Mouse (Mus musculus) common myeloid progenitor, adult 5-6 weeks (primary cell): ENCODE data around the gene Rab25. TPM values are rescaled to one million over a fixed set of nuclear protein-coding genes. Genes with fewer than 3 reads are reported as not detected.
"Not testable (repeated sequence)": the region's sequence is repeated elsewhere in the genome, so short reads cannot be mapped to it uniquely, and the experiment has no call there.

Experiments
- ATAC-seq: replicated peaks from 2 replicates; pipeline ENCODE4 v1.8.0; 2016; ENCODE audit warnings: low read depth, mild to moderate bottlenecking, moderate TSS enrichment, inconsistent platforms; ENCODE audit not compliant: poor library complexity, severe bottlenecking
- total RNA-seq: library from RNA; stranded (forward); fragments of 200-1000, 187-1606 nt; gene quantifications from 2 replicates; pipeline ENCODE4 v1.2.3, GENCODE M21; 2017

Gene Rab25
- total RNA-seq, result not detected in 2 replicates

DNA sequence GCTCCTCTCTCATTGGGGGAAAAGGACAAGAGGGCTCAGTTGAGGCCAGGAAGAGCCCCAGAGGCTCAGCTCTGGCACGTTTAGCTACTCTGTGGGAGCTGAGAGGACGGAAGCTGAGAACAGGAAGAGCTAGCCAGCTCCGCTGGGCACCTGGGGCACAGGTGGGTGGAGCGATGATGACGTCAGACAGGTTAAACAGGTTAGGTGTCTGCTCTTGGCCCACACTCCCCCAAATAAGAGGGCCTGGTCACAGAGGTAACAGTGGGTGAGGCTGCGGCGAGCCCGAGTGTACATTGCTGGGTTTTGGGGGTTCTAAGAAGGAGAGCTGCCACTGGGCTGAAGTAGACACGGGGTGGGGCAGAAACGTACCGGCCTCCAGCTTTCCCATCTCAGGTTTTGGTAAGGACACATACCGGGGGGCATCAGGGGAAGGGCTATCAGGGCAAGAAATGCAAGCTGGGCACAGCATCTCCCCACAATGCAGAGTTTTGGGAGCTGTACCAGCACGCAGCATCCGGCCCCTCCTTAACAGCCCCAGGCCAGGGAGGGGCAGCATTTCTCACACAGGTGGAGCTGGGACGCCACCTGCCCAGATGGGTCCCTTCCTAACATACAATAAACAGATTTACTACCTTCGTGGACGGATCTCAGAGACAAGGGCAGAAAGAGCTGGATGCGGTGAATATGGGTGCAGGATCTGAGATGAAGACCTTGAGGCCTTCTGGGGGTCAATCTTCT, at the start of gene Rab25:
Rab25 (minus strand) TSS at position 121 of the 738 bp plus-strand sequence.
- ATAC-seq, result no peak

DNA sequence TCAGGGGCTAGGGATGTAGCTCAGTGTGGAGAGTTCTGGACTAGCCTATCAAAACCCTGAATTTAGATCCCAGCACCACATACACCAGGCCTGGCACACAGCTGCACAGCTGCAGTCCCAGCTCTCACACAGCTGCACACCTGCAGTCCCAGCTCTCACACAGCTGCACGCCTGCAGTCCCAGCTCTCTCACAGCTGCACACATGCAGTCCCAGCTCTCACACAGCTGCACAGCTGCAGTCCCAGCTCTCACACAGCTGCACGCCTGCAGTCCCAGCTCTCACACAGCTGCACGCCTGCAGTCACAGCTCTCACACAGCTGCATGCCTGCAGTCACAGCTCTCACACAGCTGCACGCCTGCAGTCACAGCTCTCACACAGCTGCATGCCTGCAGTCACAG, 48.4 kb upstream of the Rab25 start:
- ATAC-seq, result not testable (repeated sequence)

DNA sequence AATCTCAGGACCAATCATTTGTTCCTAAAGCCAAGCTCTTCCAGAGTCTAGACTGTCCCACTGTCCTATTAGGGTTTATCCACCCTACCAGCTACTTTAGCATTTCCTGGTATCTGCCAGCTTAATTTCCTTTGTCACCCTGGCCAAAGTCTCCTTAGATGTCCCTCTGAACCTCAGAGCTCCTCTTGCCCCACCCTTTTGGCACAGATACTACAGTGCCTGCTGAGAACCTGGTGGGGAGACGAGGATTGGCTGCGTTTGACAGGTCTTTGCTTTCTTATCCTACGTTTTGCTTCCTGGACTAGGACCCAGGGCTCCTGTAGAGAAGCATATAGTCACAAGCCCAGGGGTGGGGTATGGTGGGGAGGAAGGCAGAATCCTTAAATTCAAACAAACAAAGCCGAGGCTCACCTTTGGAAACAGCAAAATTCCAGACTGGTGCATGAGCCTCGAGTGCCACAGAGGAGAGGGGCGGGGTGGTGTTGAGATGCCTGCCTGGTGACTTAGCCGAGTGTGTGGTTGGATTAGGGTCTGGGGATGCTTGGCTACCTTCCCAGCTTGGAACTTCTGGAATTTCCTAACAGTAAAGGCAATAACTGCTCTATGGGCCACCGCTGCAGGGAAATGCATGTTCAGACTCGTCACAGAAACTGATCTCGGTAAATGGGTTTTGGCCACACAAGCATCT, 45.9 kb upstream of the Rab25 start:
- ATAC-seq, result 0 out of 2 replicates have a peak, but pooled peaks have one; percentile 6

DNA sequence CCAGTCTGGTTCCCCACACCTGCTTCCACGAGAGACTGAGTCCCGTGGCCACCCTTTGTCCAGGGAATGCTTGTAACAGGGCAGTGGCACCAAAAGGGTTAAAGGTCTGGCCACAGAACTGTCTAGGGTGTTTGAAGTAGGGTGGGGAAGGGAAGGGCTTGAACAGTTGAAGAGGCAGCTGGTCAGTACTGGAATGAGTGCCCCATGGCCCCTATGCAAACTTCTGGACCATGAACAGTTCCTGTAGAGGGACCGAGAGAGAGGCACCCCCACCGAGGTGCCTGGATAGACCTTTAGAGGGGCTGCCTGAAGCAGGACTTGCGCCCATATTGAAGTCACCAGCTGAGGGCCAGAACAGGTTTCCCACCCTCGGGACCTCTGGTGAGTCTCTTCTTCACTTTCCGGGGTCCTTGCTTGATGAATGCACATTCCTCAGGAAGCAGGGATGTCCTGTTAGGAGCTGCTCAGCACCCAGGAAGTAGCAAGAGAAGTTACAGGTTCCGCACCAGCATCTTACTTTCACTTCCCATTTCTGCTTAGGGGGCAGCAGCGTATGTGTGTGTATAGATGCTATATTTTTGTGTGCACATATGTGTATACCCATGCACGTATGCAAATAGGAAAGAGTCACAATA, 45.0 kb upstream of the Rab25 start:
- ATAC-seq, result peak; percentile 43; the same call in 1 of the 2 replicates

DNA sequence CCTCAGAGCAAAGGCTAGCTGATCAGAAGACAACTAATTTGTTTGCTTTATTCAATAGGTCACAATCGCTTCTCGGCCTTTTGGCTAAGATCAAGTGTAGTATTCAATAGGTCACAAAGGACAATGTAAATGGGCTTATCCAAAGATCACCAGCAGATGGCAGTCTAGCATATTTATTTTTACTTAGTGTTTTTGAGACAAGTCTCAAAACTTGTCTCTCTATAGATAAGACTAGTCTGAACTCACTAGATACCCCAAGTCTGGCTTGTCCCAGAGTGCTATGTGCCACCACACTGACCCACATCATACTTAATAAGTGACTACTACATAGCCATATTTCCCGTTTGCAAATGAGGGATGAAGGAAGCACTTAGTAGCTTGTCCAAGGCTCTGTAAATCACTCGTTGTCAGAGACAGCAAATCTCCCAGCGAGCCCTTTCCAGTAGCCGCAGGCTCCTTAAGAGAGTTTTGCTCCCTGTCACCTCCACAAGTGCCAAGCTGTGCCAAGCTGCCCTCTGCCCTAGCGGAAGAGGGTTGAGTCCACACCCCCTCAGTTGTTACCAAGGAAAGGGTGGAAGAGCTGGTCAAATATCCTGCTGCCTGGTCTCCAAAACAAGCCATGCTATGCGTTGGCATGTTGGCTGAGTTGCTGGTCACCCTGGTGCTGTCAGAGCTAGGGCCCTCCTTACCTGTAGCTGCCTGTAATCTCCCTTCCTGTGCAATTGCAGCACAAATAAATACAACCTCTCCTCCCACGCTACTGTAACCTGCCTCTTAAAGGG, 44.0 kb upstream of the Rab25 start:
- peak; percentile 69 for ATAC-seq

DNA sequence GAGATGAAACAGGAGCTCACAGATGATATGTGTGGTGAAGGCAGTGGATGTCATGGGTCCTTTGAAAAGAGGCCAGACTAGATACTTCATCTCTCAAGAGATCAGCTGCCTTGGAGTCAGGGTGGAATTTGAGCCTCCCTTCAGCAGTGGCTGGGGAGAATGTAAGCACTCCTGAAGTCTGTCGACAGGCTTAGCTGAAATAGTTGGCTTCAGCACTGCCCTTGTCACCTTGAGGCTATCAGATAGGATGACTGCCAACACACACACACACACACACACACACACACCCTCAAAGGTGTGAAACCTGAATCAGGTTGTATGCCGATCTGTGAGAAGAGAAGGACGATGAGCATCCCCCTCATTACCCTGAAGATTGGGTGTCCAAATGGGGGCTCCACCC, 42.9 kb upstream of the Rab25 start:
- no peak for ATAC-seq

DNA sequence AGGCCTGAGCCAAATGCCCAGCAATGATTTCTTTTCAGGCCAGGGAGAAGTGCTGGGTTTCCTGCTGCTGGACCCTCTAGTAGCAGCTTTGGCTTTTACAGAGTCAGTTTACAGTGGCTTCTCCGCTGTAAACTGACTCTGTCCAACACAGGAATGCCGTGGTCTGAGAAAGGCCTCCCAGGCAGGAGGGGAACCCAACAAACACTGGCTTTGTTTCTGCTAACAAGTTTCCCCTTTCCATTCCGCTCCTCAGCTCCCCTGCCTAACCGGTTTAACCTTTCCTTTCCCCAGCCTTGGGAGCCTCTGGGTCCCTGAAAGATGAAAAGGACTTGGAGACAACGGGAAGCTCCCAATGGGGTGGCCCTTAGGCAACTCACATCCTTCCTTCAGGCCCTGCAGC, 42.1 kb upstream of the Rab25 start:
- no peak for ATAC-seq

DNA sequence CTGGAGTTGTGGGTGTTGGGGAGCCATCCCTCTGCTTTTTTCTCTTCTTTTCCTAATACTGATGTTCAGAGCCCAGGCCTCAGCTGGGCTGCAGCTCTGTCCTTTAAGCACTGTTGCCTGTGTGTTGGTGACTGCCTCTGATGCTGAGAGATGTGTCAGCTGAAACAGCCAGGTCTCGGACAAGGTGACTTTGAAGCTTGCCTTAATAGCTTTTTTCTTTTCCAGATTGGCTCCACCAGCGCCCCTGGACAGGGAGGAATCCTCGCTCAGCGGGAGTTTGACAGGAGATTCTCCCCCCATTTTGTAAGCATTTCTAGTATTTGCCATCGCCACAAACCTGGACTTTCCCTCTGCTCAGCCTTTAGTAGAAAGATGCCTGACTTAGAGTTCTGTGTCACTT, 38.5 kb upstream of the Rab25 start:
- no peak for ATAC-seq

DNA sequence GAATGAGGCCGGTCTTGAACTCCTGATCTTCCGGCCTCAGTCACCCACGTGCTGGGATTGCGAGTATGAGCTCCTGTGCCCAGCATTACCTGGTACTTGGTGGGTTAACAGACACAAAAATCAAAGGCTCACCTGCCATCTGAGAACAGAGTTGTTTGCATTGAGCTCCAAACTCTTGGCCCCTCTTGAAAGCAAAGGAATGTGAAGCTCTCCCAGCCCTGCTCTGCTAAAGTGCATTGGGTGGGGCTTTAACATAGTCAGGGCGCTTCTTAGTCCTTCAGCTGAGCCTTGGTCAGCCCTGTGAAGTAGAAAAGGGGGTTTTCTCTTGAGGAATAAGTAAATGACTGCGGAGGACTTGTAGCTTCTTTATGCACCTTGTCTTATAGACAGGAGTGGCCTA, 37.7 kb upstream of the Rab25 start:
- no peak for ATAC-seq

DNA sequence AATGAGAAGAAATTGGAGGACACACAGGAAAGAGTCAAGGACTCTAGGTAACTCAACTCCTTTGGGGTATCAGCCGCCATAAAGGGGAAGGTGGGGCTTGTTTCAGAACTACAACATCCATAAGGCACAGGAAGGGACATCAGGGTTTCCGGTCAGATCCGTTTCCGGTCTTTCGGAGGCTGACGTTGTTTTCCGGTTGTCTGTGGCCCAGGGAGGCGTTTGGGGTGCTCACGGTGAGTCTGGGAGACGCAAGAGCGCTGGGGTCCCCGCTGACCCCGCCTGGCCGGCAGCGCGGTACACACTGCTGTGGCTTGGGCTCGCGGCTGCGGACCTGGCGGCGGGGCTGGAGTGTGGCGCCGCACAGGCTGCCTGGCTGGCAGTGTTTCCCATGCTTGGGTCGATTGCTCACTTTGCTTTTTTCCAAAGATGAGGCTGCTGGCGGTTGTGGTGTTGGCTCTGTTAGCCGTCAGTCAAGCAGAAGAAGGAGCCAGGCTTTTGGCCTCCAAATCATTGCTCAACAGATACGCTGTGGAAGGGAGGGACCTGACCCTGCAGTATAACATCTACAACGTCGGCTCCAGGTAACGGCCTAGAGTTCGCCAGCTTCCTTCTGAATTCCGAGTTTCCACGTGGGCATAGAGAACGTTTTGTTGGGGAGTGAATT, 31.5 kb upstream of the Rab25 start:
- peak; percentile 94 for ATAC-seq

DNA sequence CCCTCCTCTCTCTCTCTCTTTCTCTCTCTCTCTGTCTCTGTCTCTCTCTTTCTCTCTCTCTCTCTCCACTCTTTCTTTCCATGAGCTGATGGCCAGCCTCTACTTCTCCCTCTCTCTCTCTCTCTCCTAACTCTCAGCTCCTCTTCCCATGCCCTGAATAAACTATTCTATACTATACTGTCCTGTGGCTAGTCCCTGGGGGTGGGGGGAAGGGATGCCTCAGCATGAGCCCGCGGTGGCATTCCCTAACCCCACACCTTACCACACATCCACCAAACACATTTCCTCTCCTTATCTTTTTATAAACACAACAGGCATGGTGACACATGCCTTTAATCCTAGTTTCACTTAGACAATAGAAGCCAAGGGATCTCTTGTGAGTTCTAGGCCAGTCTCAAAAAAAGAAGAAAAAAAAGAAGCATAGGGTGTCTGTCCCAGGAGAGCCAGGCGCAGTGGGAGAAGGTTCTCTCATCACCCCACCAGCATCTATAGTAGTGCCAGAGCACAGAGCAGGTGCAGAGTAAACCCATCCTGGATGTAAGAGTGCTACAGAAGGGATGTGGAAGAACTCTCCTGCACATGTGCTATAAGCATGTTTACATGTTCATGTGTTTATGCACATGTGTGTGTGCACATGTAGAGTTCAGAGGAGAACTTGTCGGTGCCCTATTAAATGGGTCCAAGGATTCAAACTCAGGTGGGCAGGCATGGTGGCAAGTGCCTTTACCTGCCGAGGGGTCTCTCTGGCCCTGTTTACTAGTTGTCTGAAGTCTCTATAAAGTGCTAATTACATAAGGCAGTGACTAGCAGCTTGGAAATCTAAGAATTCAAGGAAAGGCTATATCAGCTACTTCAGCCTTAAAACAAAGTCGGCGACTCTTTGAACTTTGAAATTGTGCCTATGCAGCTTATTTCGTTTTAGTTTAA, 30.7 kb upstream of the Rab25 start:
- no peak for ATAC-seq

DNA sequence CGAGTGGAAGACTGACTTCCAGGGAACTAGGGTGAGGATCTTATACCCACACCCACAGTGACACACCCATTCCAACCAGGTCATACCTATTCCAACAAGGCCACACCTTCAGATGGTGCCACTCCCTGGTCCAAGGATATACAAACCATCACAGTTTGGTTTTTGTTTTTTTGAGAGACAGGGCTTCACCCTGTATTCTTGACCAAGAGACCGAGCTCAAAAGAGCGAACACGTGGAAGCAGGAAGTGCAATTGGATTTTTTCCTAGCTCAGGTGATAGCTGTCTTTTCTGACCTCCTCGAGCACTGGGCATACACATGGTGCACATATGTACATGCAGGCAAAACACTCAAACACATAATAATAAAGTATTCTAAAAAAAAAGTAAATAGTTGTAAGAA, 29.7 kb upstream of the Rab25 start:
- ATAC-seq, result not testable (repeated sequence)

DNA sequence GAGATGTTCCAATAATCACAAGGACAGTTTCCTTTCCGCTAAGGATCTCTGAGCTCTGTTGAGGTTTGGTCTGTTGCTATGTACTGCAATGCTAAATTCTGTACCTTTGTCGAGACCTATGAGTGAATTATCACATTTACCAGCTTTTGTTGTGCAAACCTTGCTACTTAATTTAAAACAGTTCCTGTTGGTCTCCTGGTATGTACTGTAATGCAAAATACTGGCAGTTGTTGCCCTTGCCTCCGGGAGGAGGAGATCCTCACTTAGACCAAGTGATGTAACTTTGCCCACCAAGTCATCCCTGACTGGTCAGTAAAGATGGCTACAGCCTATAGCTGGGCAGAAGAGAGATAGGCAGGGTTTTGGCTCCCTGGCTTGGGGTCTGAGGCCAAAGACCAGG, 27.4 kb upstream of the Rab25 start, which contains the start of gene Ssr2:
Ssr2 (plus strand) TSS at position 337 of the 400 bp plus-strand sequence.
- no peak for ATAC-seq

DNA sequence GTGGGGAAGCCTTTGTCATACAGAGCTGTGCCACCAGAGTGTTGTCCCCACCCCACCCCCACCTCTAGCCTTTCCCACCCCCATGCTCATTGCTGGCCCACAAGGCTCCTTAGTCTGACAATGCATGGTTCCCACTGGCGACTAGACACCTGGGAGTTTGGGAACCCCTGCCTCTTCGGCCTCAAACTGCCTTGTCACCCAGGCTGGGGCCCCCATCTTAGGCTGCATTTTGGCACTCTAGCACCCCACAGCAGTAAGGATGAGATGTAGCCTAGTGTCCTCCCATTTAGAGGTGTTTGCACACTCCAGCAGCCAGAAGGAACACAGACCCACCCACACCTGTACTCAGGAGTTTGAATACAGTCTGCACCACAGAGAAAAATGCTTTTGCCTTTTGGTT, 25.7 kb upstream of the Rab25 start:
- ATAC-seq, result no peak

DNA sequence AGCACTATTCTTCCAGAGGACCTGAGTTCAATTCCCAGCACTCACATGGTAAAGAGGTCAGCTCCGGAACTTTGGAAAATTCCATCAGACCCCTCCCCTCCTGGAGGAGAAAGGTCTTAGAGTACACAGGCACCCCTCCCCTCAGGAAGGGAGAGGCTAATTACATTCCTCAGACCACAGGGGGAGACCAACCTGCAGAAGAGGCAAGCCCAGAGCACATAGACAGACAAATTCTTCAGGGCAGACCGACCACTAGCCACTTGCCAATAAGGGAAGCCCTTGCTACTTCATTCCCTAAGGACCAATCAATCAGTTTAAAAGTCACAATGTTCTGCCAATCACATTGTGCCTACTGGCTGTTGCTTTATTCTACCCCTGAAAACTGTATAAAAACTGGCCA, 24.7 kb upstream of the Rab25 start:
- no peak for ATAC-seq

DNA sequence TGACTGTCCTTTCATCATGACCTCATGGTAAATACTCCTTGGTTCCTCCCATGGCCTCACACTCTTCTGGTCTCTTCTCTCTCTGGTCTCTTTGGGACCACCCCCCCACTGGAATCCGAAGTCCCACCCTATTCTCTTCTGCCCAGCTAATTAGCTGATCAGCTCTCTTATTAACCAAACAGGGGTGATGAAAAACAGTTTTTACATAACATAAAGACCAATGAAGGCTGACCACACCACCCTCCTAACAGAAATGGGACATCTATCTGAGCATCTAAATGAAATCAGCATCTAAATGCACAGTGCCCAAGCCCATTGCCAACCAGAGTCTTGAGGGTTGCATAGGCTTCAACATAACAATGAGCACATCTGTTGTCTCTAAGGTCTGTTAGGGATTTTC, 23.8 kb upstream of the Rab25 start:
- ATAC-seq, result no peak

DNA sequence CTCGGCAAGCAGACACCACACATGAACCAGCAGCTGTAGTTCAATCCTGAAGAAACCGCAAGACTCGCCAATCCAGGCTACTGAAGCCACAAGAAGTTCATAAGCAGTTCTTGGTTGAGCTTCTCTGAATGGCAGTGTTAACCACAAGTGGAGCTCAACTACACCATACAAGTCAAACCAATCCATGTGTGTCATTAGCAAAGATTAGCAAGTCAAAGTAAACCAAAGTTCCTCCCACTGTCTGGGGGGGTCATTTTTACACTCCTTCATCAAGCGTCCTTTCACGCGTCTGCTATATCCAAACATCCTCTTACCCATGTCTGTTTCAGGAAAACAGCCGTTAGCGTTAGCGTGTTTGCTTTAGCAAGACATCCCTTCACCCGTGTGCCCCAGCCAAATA, 22.2 kb upstream of the Rab25 start:
- no peak for ATAC-seq

DNA sequence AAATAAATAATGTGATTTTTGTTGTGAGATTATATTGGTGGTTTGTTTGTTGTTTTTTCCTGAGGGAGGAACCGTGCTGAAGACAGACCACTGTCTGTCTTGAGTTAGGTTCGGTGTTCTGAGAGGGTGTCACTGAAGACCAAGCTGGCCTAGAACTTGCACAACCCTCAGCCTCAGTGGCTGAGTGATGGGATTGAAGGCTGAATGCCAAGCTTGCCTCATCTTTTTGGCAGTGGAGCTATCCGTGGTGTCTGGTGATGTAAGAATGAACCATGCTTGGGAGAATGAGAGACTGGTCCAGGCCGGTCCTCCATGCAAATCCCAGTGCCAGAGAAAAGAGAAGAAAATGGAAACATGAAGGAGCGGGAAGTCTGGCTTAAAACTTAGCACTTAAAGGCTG, 21.6 kb upstream of the Rab25 start:
- no peak for ATAC-seq

DNA sequence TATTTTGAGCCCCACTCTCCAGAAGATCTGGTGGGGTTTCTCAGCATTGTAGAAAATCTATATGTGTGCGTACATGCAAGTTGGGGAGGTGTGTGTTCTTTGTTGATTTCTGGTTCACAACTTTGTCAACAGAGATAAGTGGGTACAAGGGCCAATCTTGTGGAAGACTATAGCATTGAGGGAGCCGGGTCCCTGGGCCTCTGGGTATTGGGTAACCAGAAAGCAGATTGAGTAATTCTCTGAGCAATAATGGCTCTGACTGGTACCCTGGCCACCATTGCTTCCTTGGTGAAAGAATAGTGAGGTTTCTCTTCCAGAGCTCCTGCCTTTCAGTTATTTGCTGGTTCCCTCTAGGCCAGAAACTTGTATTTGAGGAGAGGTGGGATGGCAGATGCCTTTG, 21.0 kb upstream of the Rab25 start:
- no peak for ATAC-seq
